Mouse (Mus musculus) cerebellum, adult 2 months (tissue): ENCODE results near the gene Tspan10. TPM values are rescaled to one million over a fixed set of nuclear protein-coding genes. Genes with fewer than 3 reads are reported as not detected.
A peak's percentile ranks its signal among the peaks of the same experiment; 100 is the strongest.

Experiments
- DNase-seq, 2 experiments: peaks; one replicate each; pipeline ENCODE4 v3.0.0; 2021
- H3K27ac ChIP-seq: fragments of 200-500 bp; 2 replicates; pipeline ENCODE4 v1.5.1; 2012; ENCODE audit warnings: low read length, control low read depth, inconsistent platforms; ENCODE audit not compliant: insufficient read depth
- H3K27me3 ChIP-seq: fragments of 200-500 bp; 2 replicates; pipeline ENCODE4 v1.6.1; 2012; ENCODE audit warnings: inconsistent platforms, mild to moderate bottlenecking, low read length, moderate library complexity; ENCODE audit not compliant: control insufficient read depth, insufficient read depth
- H3K4me1 ChIP-seq: fragments of 200-500 bp; 2 replicates; pipeline ENCODE4 v1.6.1; 2011; ENCODE audit warnings: low read length; ENCODE audit not compliant: control insufficient read depth, insufficient read depth
- H3K4me3 ChIP-seq: fragments of 200-500 bp; replicated peaks from 2 replicates; pipeline ENCODE3; 2011; ENCODE audit warnings: mild to moderate bottlenecking, low read depth, low read length, control low read depth; ENCODE audit not compliant: insufficient read depth
- CTCF ChIP-seq: fragments of 200-500 bp; IDR thresholded peaks from 2 replicates; pipeline ENCODE4 v1.5.1; 2011; ENCODE audit warnings: low read depth, mild to moderate bottlenecking, control low read depth, low read length, moderate library complexity, borderline replicate concordance; ENCODE audit not compliant: insufficient read depth
- POLR2A ChIP-seq: fragments of 200-500 bp; IDR thresholded peaks from 2 replicates; pipeline ENCODE4 v1.6.1; 2011; ENCODE audit warnings: low read length, control low read depth, borderline replicate concordance; ENCODE audit not compliant: insufficient read depth
- WGBS: fragments of 180-500 bp; shearing (Covaris S2); methylation state at CpG from one replicate; pipeline ENCODE4 v1.1.7; 2018; 5-methylcytosine and 5-hydroxymethylcytosine counted together
- polyA plus RNA-seq: library from polyadenylated mRNA; depleted of rRNA; stranded (reverse); fragments of >200 nt; gene quantifications from 2 replicates; pipeline ENCODE4 v1.2.3, GENCODE M21; 2012

The Tspan10 gene
- polyA plus RNA-seq, 1 experiment = 0.05 TPM

GRCm38 (mm10) chr11:120472052-120472451 is 29.6 kb downstream of the Tspan10 start:
- WGBS = 94% methylated on average over 6 of the region's 6 CpGs
- H3K4me1 ChIP-seq = no peaks in the 10 kb centered on the region; the same call in 1 of the 2 replicates
- DNase-seq = no peak
- no peaks in the 10 kb centered on the region for H3K27me3 ChIP-seq
- no peak for TF ChIP-seq CTCF
- no peak for TF ChIP-seq POLR2A
- no peak overlapping the region for H3K4me3 ChIP-seq
- no peak overlapping the region for H3K27ac ChIP-seq

GRCm38 (mm10) chr11:120483448-120483934 is 41.0 kb downstream of the Tspan10 start:
- Histone ChIP-seq H3K27ac (no peak overlapping the region), H3K27me3 (no peaks in the 10 kb centered on the region), H3K4me1 (no peaks in the 10 kb centered on the region), H3K4me3 (no peak overlapping the region)
- no peak for DNase-seq
- no peak for TF ChIP-seq CTCF
- no peak for TF ChIP-seq POLR2A
- WGBS = 65% methylated on average over 7 of the region's 7 CpGs

DNA sequence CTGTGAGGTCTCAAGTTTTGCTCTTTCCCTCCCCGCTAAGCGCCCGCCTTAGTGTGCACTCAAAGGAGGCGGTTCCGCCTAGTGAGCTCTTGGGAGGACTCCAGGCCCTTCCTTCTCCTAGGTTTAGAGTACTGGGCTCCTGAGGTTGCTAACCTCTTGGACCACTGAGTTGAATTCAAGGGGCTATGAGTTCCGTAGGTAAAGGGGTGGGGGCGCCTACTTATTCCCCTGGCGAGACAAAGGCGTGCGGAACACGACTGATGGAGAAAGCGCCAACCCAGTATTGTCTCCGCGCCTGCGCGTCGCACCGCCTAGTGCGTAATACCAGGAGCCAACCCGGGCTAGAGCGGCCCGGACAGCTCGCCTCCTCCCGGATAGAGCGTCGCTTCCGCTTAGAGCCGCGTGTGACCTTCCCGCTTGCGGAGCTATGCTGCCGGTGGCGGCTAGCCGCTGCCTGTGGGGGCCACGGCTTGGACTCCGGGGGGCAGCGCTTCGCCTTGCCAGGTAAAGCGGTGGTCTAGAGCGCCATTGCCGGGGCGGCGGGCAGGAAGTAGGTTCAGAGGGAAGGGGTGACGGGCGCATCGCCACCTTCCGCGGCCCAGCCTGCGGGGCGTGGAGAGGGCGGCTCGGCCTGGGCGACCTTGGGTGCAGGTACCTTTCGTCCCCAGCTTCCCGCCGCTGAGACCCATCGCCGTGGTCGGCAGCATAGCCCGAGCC is 42.0 kb downstream of the Tspan10 start, which contains the start of gene Mrpl12:
TSS of gene Mrpl12 (plus strand) at position 349 of the 717 bp plus-strand sequence.
- TF ChIP-seq POLR2A (peak; percentile 87), CTCF (no peak)
- under 1% methylated on average over 60 of the region's 60 CpGs for WGBS
- DNase-seq = peak; percentile 91 to 93
- H3K4me1 ChIP-seq = peaks cover 1% of the 10 kb centered on the region; the same call in 1 of the 2 replicates
- peak within 1 kb of the TSS; percentile 35 for H3K27ac ChIP-seq
- peak within 1 kb of the TSS; percentile 78 for H3K4me3 ChIP-seq
- no peaks in the 10 kb centered on the region for H3K27me3 ChIP-seq

DNA sequence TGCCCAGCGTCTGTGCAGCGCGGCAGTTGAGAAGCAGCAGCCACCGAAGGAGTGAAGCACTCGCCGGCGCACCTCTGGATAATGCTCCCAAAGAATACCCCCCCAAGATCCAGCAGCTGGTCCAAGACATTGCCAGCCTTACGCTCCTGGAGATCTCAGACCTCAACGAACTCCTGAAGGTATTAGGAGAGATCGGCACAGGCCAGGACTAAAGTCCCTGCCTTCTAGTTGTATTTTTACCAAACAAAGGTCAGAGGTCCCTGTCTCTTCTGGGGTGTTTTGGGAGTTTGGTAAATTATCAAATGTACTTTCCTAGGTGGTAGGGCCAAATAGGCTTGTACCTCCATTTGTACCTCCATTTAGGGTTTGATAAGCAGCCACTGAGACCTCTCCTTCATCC is 42.8 kb downstream of the Tspan10 start:
- TF ChIP-seq POLR2A (no peak), CTCF (no peak)
- DNase-seq = no peak
- Histone ChIP-seq H3K4me3 (peak overlapping the region; percentile 78), H3K4me1 (peaks cover 3% of the 10 kb centered on the region; the same call in 1 of the 2 replicates), H3K27ac (peak overlapping the region; percentile 17; the same call in 1 of the 2 replicates), H3K27me3 (no peaks in the 10 kb centered on the region)
- WGBS = 4% methylated on average over 10 of the region's 10 CpGs

- Histone ChIP-seq H3K27ac (no peak overlapping the region), H3K27me3 (no peaks in the 10 kb centered on the region), H3K4me3 (no peak overlapping the region), H3K4me1 (peaks cover 13% of the 10 kb centered on the region)
- WGBS = 69% methylated on average over 4 of the region's 4 CpGs
- no peak for DNase-seq
- TF ChIP-seq POLR2A (no peak), CTCF (no peak)
These were observed 46.1 kb downstream of the Tspan10 start for GRCm38 (mm10) chr11:120488516-120488915.

- no peak overlapping the region for H3K27ac ChIP-seq
- peaks cover 13% of the 10 kb centered on the region for H3K4me1 ChIP-seq
- H3K27me3 ChIP-seq = no peaks in the 10 kb centered on the region
- 58% methylated on average over 4 of the region's 4 CpGs for WGBS
- H3K4me3 ChIP-seq = no peak overlapping the region
- DNase-seq = peak; percentile 73 to 82
- TF ChIP-seq CTCF = peak; percentile 94
- TF ChIP-seq POLR2A = no peak
These were observed 46.8 kb downstream of the Tspan10 start for GRCm38 (mm10) chr11:120489054-120489761.

DNA sequence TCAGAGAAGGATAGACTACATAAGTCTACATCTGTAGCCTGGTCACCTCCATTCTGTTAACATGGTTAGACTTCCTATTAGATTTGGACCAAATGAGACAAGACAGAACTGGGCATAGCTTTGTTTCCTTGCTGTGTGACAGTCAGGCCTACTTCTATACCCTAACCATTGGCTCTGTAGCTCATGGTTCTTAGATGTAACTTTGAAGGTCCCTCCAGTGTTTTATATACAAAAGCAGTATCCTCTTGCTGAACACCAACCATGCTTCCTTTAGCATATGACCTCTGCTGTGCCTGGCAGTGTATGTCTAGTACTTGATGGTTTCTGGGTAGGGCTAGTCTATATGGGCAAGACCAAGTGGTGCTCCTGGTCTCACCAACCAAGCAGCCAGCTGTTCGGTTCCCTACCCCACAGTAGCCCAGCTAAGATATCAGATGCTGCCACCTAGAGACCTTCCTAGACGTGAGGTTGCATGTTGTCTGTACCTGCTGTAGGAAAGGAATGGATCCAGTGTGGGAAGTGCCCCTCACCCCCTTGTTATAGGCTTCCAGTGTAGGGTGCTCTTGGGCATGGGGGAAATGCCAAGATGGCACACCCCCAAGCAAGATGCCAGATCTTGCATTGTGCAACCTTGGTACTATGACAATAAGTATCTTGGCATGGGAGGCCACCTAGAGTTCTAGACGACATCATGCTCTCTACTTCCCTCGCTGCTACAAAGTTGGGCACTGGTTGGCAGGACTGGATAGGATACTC is 48.0 kb downstream of the Tspan10 start:
- Histone ChIP-seq H3K4me3 (no peak overlapping the region), H3K4me1 (peaks cover 13% of the 10 kb centered on the region), H3K27ac (no peak overlapping the region), H3K27me3 (no peaks in the 10 kb centered on the region)
- peak in 1 of 2 experiments; percentile 24 for DNase-seq
- TF ChIP-seq POLR2A (no peak), CTCF (0 out of 2 replicates have a peak, but pooled peaks have one; percentile 0)
- WGBS = 32% methylated on average over 4 of the region's 4 CpGs
